Mouse (Mus musculus) MEL (cell line): Measurements from ENCODE around the gene Slc3a2. TPM values are rescaled to one million over a fixed set of nuclear protein-coding genes. Genes with fewer than 3 reads are reported as not detected.

ENCODE experiments used
- DNase-seq: peaks from one replicate; pipeline ENCODE4 v3.0.0; 2011; ENCODE audit warnings: low read depth, low spot score
- H3K27ac ChIP-seq: 2 replicates; pipeline ENCODE4 v1.5.1; 2012; ENCODE audit warnings: low read depth, mild to moderate bottlenecking, control low read depth, low read length, moderate library complexity; ENCODE audit not compliant: control insufficient read depth
- H3K27me3 ChIP-seq, 2 experiments: fragments of 150-350 bp in 1 of 2; sonication (generic) in 1 of 2; 2 replicates each; pipeline ENCODE4 v1.6.1; 2012; ENCODE audit warnings: low read length in 2 of 2, mild to moderate bottlenecking in 2 of 2, improper control_type of control experiment in 1 of 2, moderate library complexity in 1 of 2; ENCODE audit not compliant: insufficient read depth in 2 of 2, control insufficient read depth in 1 of 2
- H3K36me3 ChIP-seq, 2 experiments: 2 replicates each; pipeline ENCODE4 v1.6.1; 2012 to 2014; ENCODE audit warnings: low read length in 2 of 2, improper control_type of control experiment in 1 of 2, inconsistent platforms in 1 of 2, mild to moderate bottlenecking in 1 of 2; ENCODE audit not compliant: insufficient read depth in 2 of 2, control insufficient read depth in 1 of 2
- H3K4me1 ChIP-seq, 2 experiments: fragments of 150-350 bp in 1 of 2; sonication (generic) in 1 of 2; 2 replicates each; pipeline ENCODE4 v1.6.1; 2012; ENCODE audit warnings: low read length in 2 of 2, improper control_type of control experiment in 1 of 2, mild to moderate bottlenecking in 1 of 2; ENCODE audit not compliant: insufficient read depth in 2 of 2, control insufficient read depth in 1 of 2
- H3K4me3 ChIP-seq, 2 experiments: fragments of 150-350 bp in 1 of 2; sonication (generic) in 1 of 2; 2 replicates each; pipeline ENCODE4 v1.5.1; 2012; ENCODE audit warnings: low read depth in 2 of 2, low read length in 2 of 2, mild to moderate bottlenecking in 2 of 2, moderate library complexity in 2 of 2, control low read depth in 1 of 2, improper control_type of control experiment in 1 of 2; ENCODE audit not compliant: control insufficient read depth in 1 of 2, insufficient read depth in 1 of 2
- H3K79me2 ChIP-seq: 2 replicates; pipeline ENCODE4 v1.6.1; 2012; ENCODE audit warnings: mild to moderate bottlenecking, low read length, moderate library complexity; ENCODE audit not compliant: control insufficient read depth, poor library complexity, insufficient read depth
- H3K9ac ChIP-seq: 2 replicates; pipeline ENCODE4 v1.6.1; 2012; ENCODE audit warnings: low read depth, mild to moderate bottlenecking, control low read depth, low read length, moderate library complexity; ENCODE audit not compliant: control insufficient read depth, poor library complexity, severe bottlenecking
- H3K9me3 ChIP-seq: fragments of 150-350 bp; sonication (generic); replicated peaks from 2 replicates; pipeline ENCODE4 v1.6.1; 2012; ENCODE audit warnings: mild to moderate bottlenecking, low read length, improper control_type of control experiment, moderate library complexity; ENCODE audit not compliant: insufficient read depth
- BHLHE40 ChIP-seq: IDR thresholded peaks from 2 replicates; pipeline ENCODE4 v1.6.1; 2012; ENCODE audit warnings: low read depth, mild to moderate bottlenecking, inconsistent platforms, low read length, improper control_type of control experiment, borderline replicate concordance
- CHD1 ChIP-seq: IDR thresholded peaks from 2 replicates; pipeline ENCODE4 v1.6.1; 2012; ENCODE audit warnings: low read depth, mild to moderate bottlenecking, inconsistent platforms, low read length, improper control_type of control experiment
- CHD2 ChIP-seq: IDR thresholded peaks from 2 replicates; pipeline ENCODE4 v1.6.1; 2011; ENCODE audit warnings: low read length, improper control_type of control experiment
- CTCF ChIP-seq, 3 experiments: IDR thresholded peaks in 2 of 3; conservative IDR thresholded peaks in 1 of 3; 2 replicates each; pipeline ENCODE4 v1.5.1; 2011 to 2012; ENCODE audit warnings: low read length in 3 of 3, low read depth in 2 of 3, mild to moderate bottlenecking in 2 of 3, improper control_type of control experiment in 1 of 3, inconsistent platforms in 1 of 3, mixed read lengths in 1 of 3, moderate library complexity in 1 of 3; ENCODE audit not compliant: control insufficient read depth in 1 of 3, insufficient read depth in 1 of 3, poor library complexity in 1 of 3, severe bottlenecking in 1 of 3
- E2F4 ChIP-seq: IDR thresholded peaks from 2 replicates; pipeline ENCODE4 v1.6.1; 2011; ENCODE audit warnings: low read depth, low read length, improper control_type of control experiment, borderline replicate concordance
- ELF1 ChIP-seq: IDR thresholded peaks from 2 replicates; pipeline ENCODE4 v1.6.1; 2014; ENCODE audit warnings: low read depth, mild to moderate bottlenecking, inconsistent platforms, low read length, improper control_type of control experiment, moderate library complexity
- EP300 ChIP-seq, 2 experiments: IDR thresholded peaks; 2 replicates each; pipeline ENCODE4 v1.6.1; 2011; ENCODE audit warnings: improper control_type of control experiment in 2 of 2, low read length in 2 of 2, low read depth in 1 of 2, mild to moderate bottlenecking in 1 of 2
- GABPA ChIP-seq: IDR thresholded peaks from 2 replicates; pipeline ENCODE4 v1.6.1; 2012; ENCODE audit warnings: low read depth, mild to moderate bottlenecking, inconsistent platforms, low read length, improper control_type of control experiment, moderate library complexity
- GATA1 ChIP-seq: IDR thresholded peaks from 2 replicates; pipeline ENCODE4 v1.6.1; 2011; ENCODE audit warnings: low read depth, low read length, improper control_type of control experiment
- KAT2A ChIP-seq: conservative IDR thresholded peaks from 2 replicates; pipeline ENCODE4 v1.6.1; 2012; ENCODE audit warnings: low read depth, low read length, improper control_type of control experiment, inconsistent platforms
- MAX ChIP-seq: IDR thresholded peaks from 2 replicates; pipeline ENCODE4 v1.6.1; 2011; ENCODE audit warnings: low read length, improper control_type of control experiment
- MAZ ChIP-seq: IDR thresholded peaks from 2 replicates; pipeline ENCODE4 v1.6.1; 2012; ENCODE audit warnings: low read depth, mild to moderate bottlenecking, inconsistent platforms, low read length, improper control_type of control experiment
- MEF2A ChIP-seq: IDR thresholded peaks from 2 replicates; pipeline ENCODE4 v1.6.1; 2014; ENCODE audit warnings: low read depth, mild to moderate bottlenecking, inconsistent platforms, low read length, improper control_type of control experiment; ENCODE audit not compliant: poor library complexity, insufficient replicate concordance, severe bottlenecking; ENCODE audit errors: extremely low read depth
- MXI1 ChIP-seq: IDR thresholded peaks from 2 replicates; pipeline ENCODE4 v1.6.1; 2011; ENCODE audit warnings: mild to moderate bottlenecking, low read depth, low read length, improper control_type of control experiment
- MYC ChIP-seq: IDR thresholded peaks from 2 replicates; pipeline ENCODE4 v1.6.1; 2011; ENCODE audit warnings: low read depth, mild to moderate bottlenecking, low read length, improper control_type of control experiment, moderate library complexity
- POLR2AphosphoS2 ChIP-seq: IDR thresholded peaks from 2 replicates; pipeline ENCODE4 v1.6.1; 2011; ENCODE audit warnings: low read length, improper control_type of control experiment
- SIN3A ChIP-seq: IDR thresholded peaks from 2 replicates; pipeline ENCODE4 v1.6.1; 2012; ENCODE audit warnings: low read length, improper control_type of control experiment, inconsistent platforms
- SMC3 ChIP-seq: IDR thresholded peaks from 2 replicates; pipeline ENCODE4 v1.6.1; 2011; ENCODE audit warnings: low read depth, low read length, improper control_type of control experiment
- TAL1 ChIP-seq: IDR thresholded peaks from 2 replicates; pipeline ENCODE4 v1.6.1; 2012; ENCODE audit warnings: mild to moderate bottlenecking, inconsistent platforms, low read length, moderate library complexity, mixed read lengths
- TBP ChIP-seq: IDR thresholded peaks from 2 replicates; pipeline ENCODE4 v1.8.0; 2011; ENCODE audit warnings: low read depth, low read length, improper control_type of control experiment
- TCF12 ChIP-seq: IDR thresholded peaks from 2 replicates; pipeline ENCODE4 v1.6.1; 2014; ENCODE audit warnings: low read depth, mild to moderate bottlenecking, inconsistent platforms, low read length, improper control_type of control experiment, moderate library complexity
- USF1 ChIP-seq: IDR thresholded peaks from 2 replicates; pipeline ENCODE4 v1.6.1; 2014; ENCODE audit warnings: low read depth, mild to moderate bottlenecking, inconsistent platforms, low read length, improper control_type of control experiment, moderate library complexity
- ZC3H11A ChIP-seq: IDR thresholded peaks from 2 replicates; pipeline ENCODE4 v1.6.1; 2012; ENCODE audit warnings: low read depth, mild to moderate bottlenecking, inconsistent platforms, low read length, improper control_type of control experiment
- ZKSCAN1 ChIP-seq: IDR thresholded peaks from 2 replicates; pipeline ENCODE4 v1.6.1; 2012; ENCODE audit warnings: low read depth, mild to moderate bottlenecking, inconsistent platforms, low read length, improper control_type of control experiment, moderate library complexity
- polyA plus RNA-seq, 2 experiments: library from polyadenylated mRNA; stranded (reverse) in 1 of 2; unstranded in 1 of 2; fragments of >175 nt in 1 of 2; fragments of >200 nt in 1 of 2; gene quantifications; 2 replicates each; pipeline versions ENCODE4 v1.2.1 to v1.2.4; 2012; ENCODE audit warnings: low replicate concordance in 2 of 2, low read depth in 1 of 2; ENCODE audit not compliant: insufficient read length in 2 of 2, insufficient read depth in 1 of 2, missing spikeins in 1 of 2
- total RNA-seq: library from RNA; depleted of rRNA; stranded (reverse); fragments of 300-350 nt; gene quantifications from 2 replicates; pipeline ENCODE4 v1.2.3, GENCODE M21; 2012

Slc3a2 gene
- total and polyA plus RNA-seq, 3 experiments = 164 to 670 (median 428) TPM

- TF ChIP-seq MYC (no peak), MEF2A (no peak), E2F4 (no peak), BHLHE40 (no peak), ZKSCAN1 (no peak), ELF1 (no peak), USF1 (no peak), SIN3A (no peak), POLR2AphosphoS2 (no peak), KAT2A (no peak), EP300 (IDR thresholded peaks at IDR 0.05; ENCODE audit: low read depth in 1 of 2, low read length in 2 of 2) (no peak), TAL1 (no peak), SMC3 (no peak), GABPA (no peak), CHD2 (no peak), MAX (no peak), CTCF (IDR thresholded peaks at IDR 0.05 in 2 of 3, conservative IDR thresholded peaks at IDR 0.05 in 1 of 3; ENCODE audit: control insufficient read depth in 1 of 3, insufficient read depth in 1 of 3, low read depth in 2 of 3, low read length in 3 of 3, poor library complexity in 1 of 3, severe bottlenecking in 1 of 3) (no peak)
- H3K27me3 ChIP-seq = peaks cover 2 to 7% of the 10 kb centered on the region in 2 experiments; a peak in 3 of 4 replicates
- no peaks in the 10 kb centered on the region for H3K9me3 ChIP-seq
Observed at GRCm38 (mm10) chr19:8691871-8692539, 31.2 kb downstream of the Slc3a2 start.

GRCm38 (mm10) chr19:8683627-8684026, 39.5 kb downstream of the Slc3a2 start:
- Histone ChIP-seq H3K9ac (no peak overlapping the region), H3K36me3 (no peaks in the 10 kb centered on the region), H3K4me3 (no peak overlapping the region), H3K27ac (no peak overlapping the region), H3K27me3 (peaks cover 3 to 4% of the 10 kb centered on the region in 2 experiments; a peak in 3 of 4 replicates), H3K4me1 (no peaks in the 10 kb centered on the region), H3K79me2 (no peaks in the 10 kb centered on the region), H3K9me3 (no peaks in the 10 kb centered on the region)
- TF ChIP-seq TBP (no peak), USF1 (no peak), GABPA (no peak), TAL1 (no peak), TCF12 (no peak), GATA1 (no peak), ZC3H11A (no peak), CHD1 (no peak), MXI1 (no peak), MEF2A (no peak), MAZ (no peak)
- no peak for DNase-seq

More at GRCm38 (mm10) chr19:8691871-8692539, 31.2 kb downstream of the Slc3a2 start:
- DNase-seq = no peak
- Histone ChIP-seq H3K4me1 (no peaks in the 10 kb centered on the region), H3K27ac (no peak overlapping the region), H3K79me2 (no peaks in the 10 kb centered on the region), H3K9ac (no peak overlapping the region), H3K4me3 (no peak overlapping the region), H3K36me3 (no peaks in the 10 kb centered on the region)
